Mouse (Mus musculus) MN1 (cell line): ENCODE results near the gene Ddit4.

Experiments
- DNase-seq: peaks from one replicate; pipeline ENCODE4 v3.0.0-alpha.2; 2016; ENCODE audit warnings: low spot score

The Ddit4 gene

GRCm38 (mm10) chr10:59948363-59949254 is 3.0 kb downstream of the Ddit4 start:
- DNase-seq: peak; percentile 78

- no peak for DNase-seq
Observed at GRCm38 (mm10) chr10:59947296-59948073, 4.1 kb downstream of the Ddit4 start.

- no peak for DNase-seq
Observed at GRCm38 (mm10) chr10:59946362-59946761, 5.3 kb downstream of the Ddit4 start.

- DNase-seq: no peak
Observed at GRCm38 (mm10) chr10:59945416-59945815, 6.2 kb downstream of the Ddit4 start.

GRCm38 (mm10) chr10:59943421-59943989 is 8.1 kb downstream of the Ddit4 start:
- peak; percentile 97 for DNase-seq

- DNase-seq: peak; percentile 89
Observed at GRCm38 (mm10) chr10:59942847-59943420, 8.7 kb downstream of the Ddit4 start.

- peak; percentile 68 for DNase-seq
Observed at GRCm38 (mm10) chr10:59942281-59942846, 9.3 kb downstream of the Ddit4 start.

- DNase-seq: no peak
Observed at GRCm38 (mm10) chr10:59939081-59939480, 12.6 kb downstream of the Ddit4 start.

GRCm38 (mm10) chr10:59938662-59939061 is 13.0 kb downstream of the Ddit4 start:
- DNase-seq: no peak

GRCm38 (mm10) chr10:59936058-59936856 is 15.4 kb downstream of the Ddit4 start:
- DNase-seq: no peak

- DNase-seq: no peak
Observed at GRCm38 (mm10) chr10:59934039-59934438, 17.6 kb downstream of the Ddit4 start.

GRCm38 (mm10) chr10:59932521-59932920 is 19.1 kb downstream of the Ddit4 start:
- DNase-seq: no peak

- peak; percentile 75 for DNase-seq
Observed at GRCm38 (mm10) chr10:59930996-59931395, 20.6 kb downstream of the Ddit4 start.

- no peak for DNase-seq
Observed at GRCm38 (mm10) chr10:59929205-59929604, 22.4 kb downstream of the Ddit4 start.

- peak; percentile 62 for DNase-seq
Observed at GRCm38 (mm10) chr10:59924305-59924704, 27.3 kb downstream of the Ddit4 start.

GRCm38 (mm10) chr10:59923493-59923892 is 28.1 kb downstream of the Ddit4 start:
- no peak for DNase-seq

GRCm38 (mm10) chr10:59920810-59921681 is 30.6 kb downstream of the Ddit4 start:
- peak; percentile 97 for DNase-seq

GRCm38 (mm10) chr10:59920485-59920809 is 31.2 kb downstream of the Ddit4 start:
- no peak for DNase-seq

- DNase-seq: peak; percentile 71
Observed at GRCm38 (mm10) chr10:59919494-59920181, 32.0 kb downstream of the Ddit4 start.

GRCm38 (mm10) chr10:59918111-59918510 is 33.5 kb downstream of the Ddit4 start:
- peak; percentile 39 for DNase-seq
